Mouse (Mus musculus) bone marrow, adult 2 months (tissue): Measurements from ENCODE around the gene Rapgef4. TPM values are rescaled to one million over a fixed set of nuclear protein-coding genes. Genes with fewer than 3 reads are reported as not detected.

ENCODE experiments used
- H3K27ac ChIP-seq: fragments of 200-500 bp; 2 replicates; pipeline ENCODE4 v1.5.1; 2012; ENCODE audit warnings: low read depth, mild to moderate bottlenecking, control low read depth, inconsistent platforms, low read length; ENCODE audit not compliant: control insufficient read depth, poor library complexity, insufficient read depth
- H3K4me1 ChIP-seq: fragments of 200-500 bp; 2 replicates; pipeline ENCODE4 v1.6.1; 2011; ENCODE audit warnings: low read length; ENCODE audit not compliant: control insufficient read depth, insufficient read depth
- H3K4me3 ChIP-seq: fragments of 200-500 bp; replicated peaks from 2 replicates; pipeline ENCODE3; 2011; ENCODE audit warnings: mild to moderate bottlenecking, low read depth, low read length, control low read depth; ENCODE audit not compliant: control insufficient read depth
- CTCF ChIP-seq: fragments of 200-500 bp; IDR thresholded peaks from 2 replicates; pipeline ENCODE4 v1.5.1; 2011; ENCODE audit warnings: low read length, control low read depth; ENCODE audit not compliant: control insufficient read depth, insufficient read depth
- POLR2A ChIP-seq: fragments of 200-500 bp; IDR thresholded peaks from 2 replicates; pipeline ENCODE4 v1.6.1; 2011; ENCODE audit warnings: low read depth, mild to moderate bottlenecking, control low read depth, low read length, borderline replicate concordance; ENCODE audit not compliant: control insufficient read depth
- WGBS: fragments of 180-500 bp; shearing (Covaris S2); methylation state at CpG from one replicate; pipeline ENCODE4 v1.1.7; 2018; 5-methylcytosine and 5-hydroxymethylcytosine counted together
- polyA plus RNA-seq: library from polyadenylated mRNA; stranded (reverse); fragments of >200 nt; gene quantifications from 2 replicates; pipeline ENCODE4 v1.2.4, GENCODE M21; 2011; ENCODE audit warnings: low replicate concordance; ENCODE audit not compliant: missing spikeins, insufficient read depth, insufficient read length

Gene Rapgef4
- polyA plus RNA-seq, 1 experiment, result 4.9 TPM

DNA sequence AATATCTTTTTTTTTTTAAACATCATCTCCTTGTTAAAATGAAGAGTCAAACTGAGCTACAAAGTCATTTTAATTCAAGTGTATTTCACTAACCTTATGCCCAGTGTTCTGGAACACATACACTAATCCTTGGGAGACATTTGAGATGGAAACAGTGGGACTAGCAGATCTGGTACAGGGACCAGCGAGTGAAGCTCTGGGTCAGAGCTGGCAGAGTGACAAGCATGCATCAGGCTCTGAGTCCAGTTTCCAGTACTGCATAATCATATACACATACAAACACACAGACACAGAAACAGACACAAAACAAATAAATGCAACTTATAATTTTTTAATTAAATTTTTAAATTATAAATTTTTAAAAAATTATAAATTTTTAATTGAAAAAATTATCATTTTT, 48.0 kb downstream of the Rapgef4 start:
- 77% methylated on average over 1 of the region's 1 CpGs for WGBS
- H3K4me3 ChIP-seq, result no peak overlapping the region

DNA sequence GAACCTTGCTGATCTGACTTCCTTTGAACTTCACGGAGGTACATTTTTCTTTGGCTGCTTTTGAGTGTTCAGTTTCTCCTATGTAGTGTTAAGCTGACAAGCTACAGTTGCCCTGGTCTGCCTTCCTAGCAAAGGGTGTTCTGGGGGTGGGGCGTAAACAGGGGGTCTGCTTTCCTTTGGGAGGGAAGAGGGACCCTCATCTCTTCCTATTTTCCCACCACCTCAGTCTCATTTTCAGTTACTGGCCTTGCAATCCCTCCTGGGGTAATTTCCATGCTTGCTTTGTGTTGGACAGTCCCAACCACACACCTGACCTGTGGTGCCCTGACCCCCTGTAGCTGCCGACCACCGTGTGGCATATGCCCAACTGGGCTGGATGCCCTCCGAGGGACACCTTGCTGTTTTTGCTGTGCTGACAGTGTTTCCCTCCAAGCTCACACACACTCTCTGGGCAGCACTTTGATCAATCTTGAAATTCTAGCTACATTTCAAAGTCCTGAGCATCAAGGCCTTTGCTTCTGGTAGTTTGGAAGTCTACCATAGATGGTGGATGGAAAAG, 48.6 kb downstream of the Rapgef4 start:
- H3K27ac ChIP-seq, result no peak overlapping the region
- no peaks in the 10 kb centered on the region for H3K4me1 ChIP-seq
- 81% methylated on average over 5 of the region's 5 CpGs for WGBS
- TF ChIP-seq POLR2A (no peak), CTCF (no peak)
- no peak overlapping the region for H3K4me3 ChIP-seq

More for the DNA sequence above, 48.0 kb downstream of the Rapgef4 start:
- no peak for TF ChIP-seq CTCF
- no peak for TF ChIP-seq POLR2A
- no peak overlapping the region for H3K27ac ChIP-seq
- H3K4me1 ChIP-seq, result no peaks in the 10 kb centered on the region

DNA sequence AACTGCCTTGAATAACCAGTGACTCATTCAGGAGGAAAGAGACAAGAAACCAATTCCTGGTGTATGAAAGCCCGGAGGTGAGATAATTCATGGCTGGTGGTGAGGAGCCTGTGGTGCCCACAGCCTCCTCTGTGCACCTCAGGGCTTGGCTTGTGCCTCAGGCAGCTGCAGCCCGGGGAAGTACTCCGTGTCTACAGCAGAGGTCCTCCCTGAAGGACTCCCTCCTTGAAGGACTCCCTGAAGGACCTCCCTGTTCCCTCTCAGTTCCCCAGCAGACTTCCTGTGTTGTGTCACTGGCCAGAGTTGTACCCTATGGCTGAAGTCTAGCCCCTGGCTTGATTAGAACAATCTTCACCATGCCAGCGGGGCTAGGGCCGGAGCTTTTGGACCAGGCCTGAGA, 50.7 kb downstream of the Rapgef4 start:
- Histone ChIP-seq H3K27ac (no peak overlapping the region), H3K4me1 (no peaks in the 10 kb centered on the region), H3K4me3 (no peak overlapping the region)
- 33% methylated on average over 5 of the region's 5 CpGs for WGBS
- TF ChIP-seq CTCF (no peak), POLR2A (no peak)

DNA sequence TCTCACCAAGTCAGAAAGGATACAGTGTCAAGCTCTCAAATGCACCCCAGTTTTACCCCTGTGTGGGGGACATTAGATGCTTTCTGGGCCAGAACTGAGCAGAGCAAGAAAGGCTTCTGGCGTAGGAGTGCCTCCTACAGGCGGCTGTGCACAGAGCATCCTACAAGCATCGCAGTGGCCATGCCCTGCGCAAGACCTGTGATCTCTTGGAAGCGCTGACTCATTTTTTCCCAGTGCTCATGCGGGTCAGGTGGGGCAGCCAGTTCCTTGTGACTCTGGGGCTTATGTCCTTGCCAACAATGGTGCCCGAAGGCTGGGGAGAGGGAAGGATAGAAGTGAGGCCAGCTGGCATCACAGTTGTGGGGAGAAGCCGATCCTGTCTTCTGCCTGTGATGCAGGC, 54.6 kb downstream of the Rapgef4 start:
- Histone ChIP-seq H3K27ac (no peak overlapping the region), H3K4me3 (no peak overlapping the region), H3K4me1 (no peaks in the 10 kb centered on the region)
- TF ChIP-seq CTCF, result peak; percentile 44; the same call in 1 of the 2 replicates
- TF ChIP-seq POLR2A, result no peak
- 52% methylated on average over 8 of the region's 8 CpGs for WGBS

DNA sequence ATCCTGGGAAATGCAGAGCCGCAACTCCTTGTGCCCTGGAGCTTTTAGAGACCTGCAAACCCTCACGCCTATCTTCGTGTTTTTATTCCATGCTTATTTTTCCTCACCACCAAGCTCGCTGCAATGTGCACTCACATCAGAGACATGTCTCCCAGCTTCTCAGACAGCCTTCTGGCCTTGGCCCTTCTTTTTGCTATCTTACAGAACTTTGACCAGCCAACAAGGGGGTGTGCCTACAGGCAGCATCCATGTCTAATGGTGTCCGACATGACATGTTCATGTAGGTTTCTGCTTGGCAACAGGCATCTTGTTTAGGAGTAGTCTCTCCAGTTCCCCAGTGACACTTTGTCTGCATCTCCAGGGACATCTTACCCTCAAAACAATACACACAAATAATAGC, 56.3 kb downstream of the Rapgef4 start:
- no peak overlapping the region for H3K27ac ChIP-seq
- no peaks in the 10 kb centered on the region for H3K4me1 ChIP-seq
- H3K4me3 ChIP-seq, result no peak overlapping the region
- WGBS, result 89% methylated on average over 5 of the region's 5 CpGs
- TF ChIP-seq CTCF (no peak), POLR2A (no peak)

DNA sequence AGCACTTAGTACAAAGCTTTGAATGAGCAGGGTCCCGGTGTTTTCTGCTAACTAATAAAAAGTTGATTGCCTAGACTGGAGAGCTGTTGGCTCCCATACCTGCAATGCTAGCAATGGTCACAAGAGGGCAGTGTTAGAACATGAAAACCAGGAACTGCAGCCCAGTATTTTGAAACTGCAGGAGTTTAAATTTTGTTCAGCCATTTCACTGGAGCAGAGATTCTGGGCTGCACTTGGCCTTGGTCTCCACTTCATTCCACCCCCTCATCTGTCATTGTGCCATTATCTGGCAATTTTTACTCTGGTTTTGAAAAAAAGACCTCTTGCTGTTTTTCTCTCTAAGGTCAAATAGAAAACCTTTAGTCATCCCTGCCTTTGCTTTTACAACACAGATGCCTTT, 57.2 kb downstream of the Rapgef4 start:
- 6% methylated on average over 1 of the region's 1 CpGs for WGBS

DNA sequence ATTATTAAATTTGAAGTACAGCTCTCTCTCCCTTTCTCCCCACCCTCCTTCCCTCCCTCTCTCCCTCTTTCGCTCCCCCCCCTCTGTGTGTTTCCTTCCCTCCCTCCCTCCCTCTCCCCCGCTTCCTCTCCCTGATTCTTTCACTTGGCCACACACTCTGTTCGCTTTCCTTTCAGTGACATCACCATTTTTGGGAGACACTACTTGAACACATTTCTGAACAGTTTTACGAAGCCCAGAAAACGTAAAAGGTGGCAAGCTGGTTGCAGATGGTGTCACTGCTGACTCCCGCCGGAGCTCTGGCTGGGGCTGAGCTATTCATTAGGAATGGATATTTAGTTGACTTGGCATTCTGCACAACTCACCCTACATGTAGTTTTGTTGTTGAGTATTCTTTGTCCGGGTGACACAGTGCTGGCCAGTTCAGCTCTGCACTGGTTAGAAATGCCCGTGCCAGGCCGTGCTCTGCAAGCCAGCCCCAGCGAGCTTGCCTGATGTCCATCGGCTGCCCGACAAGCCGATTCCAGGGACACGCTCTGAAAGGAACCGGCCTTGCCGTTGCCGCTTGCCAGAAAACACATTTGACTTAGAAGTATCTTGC, 57.7 kb downstream of the Rapgef4 start:
- TF ChIP-seq CTCF, result no peak
- no peak for TF ChIP-seq POLR2A
- no peaks in the 10 kb centered on the region for H3K4me1 ChIP-seq
- H3K27ac ChIP-seq, result no peak overlapping the region
- 74% methylated on average over 18 of the region's 18 CpGs for WGBS
- H3K4me3 ChIP-seq, result no peak overlapping the region

More for the DNA sequence above, 57.2 kb downstream of the Rapgef4 start:
- no peaks in the 10 kb centered on the region for H3K4me1 ChIP-seq
- H3K4me3 ChIP-seq, result no peak overlapping the region
- no peak overlapping the region for H3K27ac ChIP-seq
- TF ChIP-seq POLR2A, result no peak

DNA sequence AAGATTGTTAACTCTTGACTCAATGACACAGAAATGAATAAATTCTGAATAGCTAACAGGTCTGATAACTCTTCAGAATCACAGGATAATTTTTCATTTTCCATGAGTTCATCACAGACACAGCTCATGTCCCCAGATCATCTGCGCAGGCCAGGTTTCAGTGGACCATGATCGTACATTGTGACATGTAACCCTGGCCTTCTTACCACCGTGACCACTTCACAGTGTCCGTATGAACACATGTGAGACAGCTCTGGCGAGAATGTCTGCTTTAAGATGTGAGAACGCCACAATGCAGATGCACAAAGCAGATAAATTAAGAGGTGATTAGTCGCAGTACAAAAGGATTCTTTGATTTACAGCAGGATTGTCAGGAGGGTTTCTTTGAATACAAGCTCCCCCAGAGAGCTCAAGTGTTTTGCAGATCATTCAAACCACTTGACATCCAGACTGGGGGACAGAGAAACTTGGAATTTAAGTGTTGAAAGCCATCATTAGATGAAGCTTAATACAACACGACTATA, 58.5 kb downstream of the Rapgef4 start:
- Histone ChIP-seq H3K27ac (no peak overlapping the region), H3K4me1 (no peaks in the 10 kb centered on the region), H3K4me3 (no peak overlapping the region)
- no peak for TF ChIP-seq POLR2A
- TF ChIP-seq CTCF, result no peak
- WGBS, result 82% methylated on average over 8 of the region's 8 CpGs
